ENCODE assay signal across 21 mouse cellular contexts in genomic region chr14:48942882-48943281, GRCm38 (mm10).
DNase-seq lines count a peak whose midpoint lies in the region; ATAC-seq lines count a peak whose summit lies in the region.
"Had no signal": no experiment of that assay in that cellular context is flagged by ENCODE, and none has a peak within 500 bp of the region (broad histone marks: within the 10 kb centered on the region; RNA-seq: fewer than 3 reads in every experiment).

No protein-coding gene starts in this region.

- peak overlapping the region; percentile 40 for H3K4me2 ChIP-seq in hindbrain, embryonic 15.5 days
- H3K4me2 ChIP-seq in neural tube, embryonic 13.5 days = no peak overlapping the region
- 0 out of 2 replicates have a peak overlapping the region, but pooled peaks have one; percentile 20 for H3K4me2 ChIP-seq in neural tube, embryonic 15.5 days
- H3K4me2 ChIP-seq: stomach, embryonic 15.5 days had no signal

- no peak overlapping the region for H3K9ac ChIP-seq in hindbrain, embryonic 15.5 days
- peak overlapping the region; percentile 32; the same call in 1 of the 2 replicates for H3K9ac ChIP-seq in neural tube, embryonic 13.5 days
- H3K9ac ChIP-seq in neural tube, embryonic 15.5 days (replicated peaks) = no peak overlapping the region
- H3K9ac ChIP-seq: liver, postnatal 0 days; stomach, embryonic 15.5 days had no signal

- no peak overlapping the region for H3K4me3 ChIP-seq in hindbrain, embryonic 15.5 days
- H3K4me3 ChIP-seq in hindbrain, embryonic 10.5 days = no peak overlapping the region
- H3K4me3 ChIP-seq in neural tube, embryonic 13.5 days = no peak overlapping the region
- no peak overlapping the region for H3K4me3 ChIP-seq in neural tube, embryonic 15.5 days (replicated peaks)
- H3K4me3 ChIP-seq in heart, embryonic 10.5 days = no peak overlapping the region
- H3K4me3 ChIP-seq: gastrocnemius, adult 2 months; megakaryocyte, embryonic 14.5 days; stomach, embryonic 15.5 days had no signal

- no peaks in the 10 kb centered on the region for H3K36me3 ChIP-seq in hindbrain, embryonic 15.5 days
- H3K36me3 ChIP-seq in hindbrain, embryonic 10.5 days = no peaks in the 10 kb centered on the region
- H3K36me3 ChIP-seq in neural tube, embryonic 13.5 days = no peaks in the 10 kb centered on the region
- no peaks in the 10 kb centered on the region for H3K36me3 ChIP-seq in neural tube, embryonic 15.5 days
- no peaks in the 10 kb centered on the region for H3K36me3 ChIP-seq in heart, embryonic 10.5 days
- H3K36me3 ChIP-seq: G1E; stomach, embryonic 15.5 days had no signal

- DNase-seq in embryo, embryonic 10.5 days (ENCODE audit: low spot score) = peak; percentile 4
- no peak for DNase-seq in embryo, embryonic 10 days (ENCODE audit: low spot score)
- DNase-seq in hindbrain, embryonic 10.5 days (ENCODE audit: low spot score) = no peak
- DNase-seq in neural tube, embryonic 10.5 days (ENCODE audit: extremely low spot score, low spot score) = no peak
- DNase-seq in heart, embryonic 10.5 days (ENCODE audit: low spot score) = no peak
- DNase-seq: cerebellum, postnatal 10 days; gastrocnemius, adult 2 months; heart, adult 18-20 months; kidney, adult 9 months; kidney, postnatal 36 days; liver; liver, postnatal 0 days; thymus, adult 2 months had no signal

- peaks cover 10% of the 10 kb centered on the region for H3K4me1 ChIP-seq in hindbrain, embryonic 15.5 days (replicated peaks)
- H3K4me1 ChIP-seq in hindbrain, embryonic 10.5 days (replicated peaks) = no peaks in the 10 kb centered on the region
- H3K4me1 ChIP-seq in neural tube, embryonic 13.5 days (replicated peaks) = no peaks in the 10 kb centered on the region
- peaks cover 5% of the 10 kb centered on the region; the same call in 1 of the 2 replicates for H3K4me1 ChIP-seq in neural tube, embryonic 15.5 days
- H3K4me1 ChIP-seq in heart, embryonic 10.5 days = no peaks in the 10 kb centered on the region
- H3K4me1 ChIP-seq: megakaryocyte, embryonic 14.5 days; stomach, embryonic 15.5 days had no signal

- WGBS in hindbrain, embryonic 15.5 days = 37% methylated on average over 10 of the region's 10 CpGs
- 57% methylated on average over 10 of the region's 10 CpGs for WGBS in hindbrain, embryonic 10.5 days
- WGBS in neural tube, embryonic 13.5 days = 54% methylated on average over 10 of the region's 10 CpGs
- WGBS in neural tube, embryonic 15.5 days = 40% methylated on average over 10 of the region's 10 CpGs
- WGBS in heart, embryonic 10.5 days = 68% methylated on average over 10 of the region's 10 CpGs

- ATAC-seq in hindbrain, embryonic 15.5 days (ENCODE audit: low FRiP score, low read depth) = peak; percentile 76
- peak; percentile 75 for ATAC-seq in neural tube, embryonic 13.5 days (ENCODE audit: low read depth)
- peak; percentile 74; the same call in 1 of the 2 replicates for ATAC-seq in neural tube, embryonic 15.5 days (ENCODE audit: low FRiP score)
- ATAC-seq: CD4-positive, CD25-positive, alpha-beta regulatory T cell, adult 4 months; inflammation-experienced regulatory T-cells, adult 6 months; liver, postnatal 0 days had no signal

- no peaks in the 10 kb centered on the region for H3K9me3 ChIP-seq in hindbrain, embryonic 15.5 days
- H3K9me3 ChIP-seq in hindbrain, embryonic 10.5 days = no peaks in the 10 kb centered on the region
- no peaks in the 10 kb centered on the region for H3K9me3 ChIP-seq in neural tube, embryonic 13.5 days
- no peaks in the 10 kb centered on the region for H3K9me3 ChIP-seq in neural tube, embryonic 15.5 days (replicated peaks)
- no peaks in the 10 kb centered on the region for H3K9me3 ChIP-seq in heart, embryonic 10.5 days
- H3K9me3 ChIP-seq: G1E; megakaryocyte, embryonic 14.5 days; stomach, embryonic 15.5 days had no signal

- H3K27ac ChIP-seq in hindbrain, embryonic 15.5 days (replicated peaks) = no peak overlapping the region; the same call in 1 of the 2 replicates
- H3K27ac ChIP-seq in hindbrain, embryonic 10.5 days = no peak overlapping the region
- no peak overlapping the region for H3K27ac ChIP-seq in neural tube, embryonic 13.5 days (replicated peaks)
- 0 out of 2 replicates have a peak overlapping the region, but pooled peaks have one; percentile 28 for H3K27ac ChIP-seq in neural tube, embryonic 15.5 days (replicated peaks)
- H3K27ac ChIP-seq in heart, embryonic 10.5 days = no peak overlapping the region
- H3K27ac ChIP-seq: gastrocnemius, adult 2 months; stomach, embryonic 15.5 days had no signal

- no peaks in the 10 kb centered on the region for H3K27me3 ChIP-seq in hindbrain, embryonic 15.5 days
- no peaks in the 10 kb centered on the region for H3K27me3 ChIP-seq in hindbrain, embryonic 10.5 days (ENCODE audit: insufficient read depth, poor library complexity, severe bottlenecking)
- H3K27me3 ChIP-seq in neural tube, embryonic 13.5 days = no peaks in the 10 kb centered on the region
- no peaks in the 10 kb centered on the region for H3K27me3 ChIP-seq in neural tube, embryonic 15.5 days (replicated peaks)
- H3K27me3 ChIP-seq in heart, embryonic 10.5 days (ENCODE audit: insufficient read depth, poor library complexity, severe bottlenecking) = no peaks in the 10 kb centered on the region
- H3K27me3 ChIP-seq: megakaryocyte, embryonic 14.5 days; stomach, embryonic 15.5 days had no signal
